Mouse (Mus musculus) cortical plate, adult 2 months (tissue): Measurements from ENCODE around the gene Pou2f2.

Source experiments
- CTCF ChIP-seq: fragments of 200-500 bp; IDR thresholded peaks from 2 replicates; pipeline ENCODE4 v1.5.1; 2011; ENCODE audit warnings: mild to moderate bottlenecking, control low read depth, low read length; ENCODE audit not compliant: insufficient read depth; ENCODE audit errors: extremely low read depth
- POLR2A ChIP-seq: fragments of 200-500 bp; IDR thresholded peaks from 2 replicates; pipeline ENCODE4 v1.6.1; 2011; ENCODE audit warnings: mild to moderate bottlenecking, low read length, control low read depth; ENCODE audit not compliant: insufficient read depth; ENCODE audit errors: extremely low read depth

GRCm38 (mm10) chr7:25058394-25058793, 121.1 kb downstream of the Pou2f2 start:
- TF ChIP-seq CTCF (no peak), POLR2A (no peak)
